Mouse (Mus musculus) hindbrain, postnatal 0 days (tissue): ENCODE measurements around the gene Hoxc8. TPM values are rescaled to one million over a fixed set of nuclear protein-coding genes. Genes with fewer than 3 reads are reported as not detected.

Source experiments
- ATAC-seq: fragments of 200-750 bp; cut with Nextera tagmentation; 2 replicates; pipeline ENCODE4 v1.8.0; 2017; ENCODE audit warnings: mild to moderate bottlenecking, moderate TSS enrichment, moderate library complexity
- DNase-seq: peaks from one replicate; pipeline ENCODE4 v3.0.0-alpha.2; 2015; ENCODE audit warnings: low spot score
- H3K27ac ChIP-seq: fragments of 300-500 bp; sonication (generic); 2 replicates; pipeline ENCODE4 v1.5.1; 2014; ENCODE audit warnings: mild to moderate bottlenecking
- H3K27me3 ChIP-seq: fragments of 300-500 bp; sonication (generic); 2 replicates; pipeline ENCODE4 v1.6.1; 2014; ENCODE audit warnings: low read length, mixed read lengths; ENCODE audit not compliant: insufficient read depth
- H3K36me3 ChIP-seq: fragments of 300-500 bp; sonication (generic); 2 replicates; pipeline ENCODE4 v1.6.1; 2014; ENCODE audit warnings: low read length, mixed read lengths; ENCODE audit not compliant: insufficient read depth
- H3K4me1 ChIP-seq: fragments of 300-500 bp; sonication (generic); 2 replicates; pipeline ENCODE4 v1.6.1; 2014; ENCODE audit warnings: antibody characterized with exemption, low read length, mixed read lengths; ENCODE audit not compliant: insufficient read depth
- H3K4me2 ChIP-seq: fragments of 300-500 bp; sonication (generic); 2 replicates; pipeline ENCODE4 v1.6.1; 2014; ENCODE audit warnings: low read depth, mild to moderate bottlenecking, low read length, moderate library complexity, mixed read lengths
- H3K4me3 ChIP-seq: fragments of 300-500 bp; sonication (generic); 2 replicates; pipeline ENCODE4 v1.5.1; 2014; ENCODE audit warnings: low read length
- H3K9ac ChIP-seq: fragments of 300-500 bp; sonication (generic); replicated peaks from 2 replicates; pipeline ENCODE4 v1.6.1; 2014; ENCODE audit warnings: mild to moderate bottlenecking, low read length, moderate library complexity, mixed read lengths
- H3K9me3 ChIP-seq: fragments of 300-500 bp; sonication (generic); 2 replicates; pipeline ENCODE4 v1.6.1; 2016; ENCODE audit warnings: low read length, mixed read lengths
- CTCF ChIP-seq: IDR thresholded peaks from 2 replicates; pipeline ENCODE4 v1.5.1; 2016; ENCODE audit warnings: antibody characterized with exemption, control low read depth, low read depth
- WGBS: fragments of 180-500 bp; shearing (Covaris S2); extraction: QIAGEN DNeasy Blood & Tissue Kit; methylation state at CpG from one replicate; pipeline ENCODE4 v1.1.7; 2014; 5-methylcytosine and 5-hydroxymethylcytosine counted together
- polyA plus RNA-seq: library from polyadenylated mRNA; unstranded; fragments of >200 nt; fragmentation: Nextera tagmentation; extraction: Ambion mirVana; gene quantifications from 2 replicates; pipeline ENCODE4 v1.2.1, GENCODE M21; 2015
- total RNA-seq: library from RNA; depleted of rRNA; stranded (reverse); fragments of >200 nt; gene quantifications from 2 replicates; pipeline ENCODE4 v1.2.3, GENCODE M21; 2014

Hoxc8 gene
- total and polyA plus RNA-seq, 2 experiments from 2014 or later: 0.26 TPM; not detected in 1

- H3K4me1 ChIP-seq: no peaks in the 10 kb centered on the region
- no peak for ATAC-seq
- H3K4me3 ChIP-seq: no peak overlapping the region
- 9% methylated on average over 1 of the region's 1 CpGs for WGBS
- H3K27me3 ChIP-seq: peaks cover 99% of the 10 kb centered on the region
- no peak overlapping the region for H3K27ac ChIP-seq
- no peaks in the 10 kb centered on the region for H3K36me3 ChIP-seq
- TF ChIP-seq CTCF: no peak
- no peak overlapping the region for H3K9ac ChIP-seq
- H3K4me2 ChIP-seq: no peak overlapping the region
- no peak for DNase-seq
- no peaks in the 10 kb centered on the region for H3K9me3 ChIP-seq
Measured at GRCm38 (mm10) chr15:103006326-103006725, 15.9 kb downstream of the Hoxc8 start.

GRCm38 (mm10) chr15:103009265-103010111 is 19.1 kb downstream of the Hoxc8 start:
- WGBS: 2% methylated on average over 27 of the region's 27 CpGs
- Histone ChIP-seq H3K9ac (no peak overlapping the region), H3K27ac (no peak overlapping the region), H3K4me1 (no peaks in the 10 kb centered on the region), H3K9me3 (no peaks in the 10 kb centered on the region), H3K36me3 (no peaks in the 10 kb centered on the region), H3K4me2 (peak overlapping the region; percentile 8; the same call in 1 of the 2 replicates), H3K4me3 (peak overlapping the region; percentile 1; the same call in 1 of the 2 replicates), H3K27me3 (peaks cover 96% of the 10 kb centered on the region)
- DNase-seq (no peak), ATAC-seq (no peak)
- no peak for TF ChIP-seq CTCF

DNA sequence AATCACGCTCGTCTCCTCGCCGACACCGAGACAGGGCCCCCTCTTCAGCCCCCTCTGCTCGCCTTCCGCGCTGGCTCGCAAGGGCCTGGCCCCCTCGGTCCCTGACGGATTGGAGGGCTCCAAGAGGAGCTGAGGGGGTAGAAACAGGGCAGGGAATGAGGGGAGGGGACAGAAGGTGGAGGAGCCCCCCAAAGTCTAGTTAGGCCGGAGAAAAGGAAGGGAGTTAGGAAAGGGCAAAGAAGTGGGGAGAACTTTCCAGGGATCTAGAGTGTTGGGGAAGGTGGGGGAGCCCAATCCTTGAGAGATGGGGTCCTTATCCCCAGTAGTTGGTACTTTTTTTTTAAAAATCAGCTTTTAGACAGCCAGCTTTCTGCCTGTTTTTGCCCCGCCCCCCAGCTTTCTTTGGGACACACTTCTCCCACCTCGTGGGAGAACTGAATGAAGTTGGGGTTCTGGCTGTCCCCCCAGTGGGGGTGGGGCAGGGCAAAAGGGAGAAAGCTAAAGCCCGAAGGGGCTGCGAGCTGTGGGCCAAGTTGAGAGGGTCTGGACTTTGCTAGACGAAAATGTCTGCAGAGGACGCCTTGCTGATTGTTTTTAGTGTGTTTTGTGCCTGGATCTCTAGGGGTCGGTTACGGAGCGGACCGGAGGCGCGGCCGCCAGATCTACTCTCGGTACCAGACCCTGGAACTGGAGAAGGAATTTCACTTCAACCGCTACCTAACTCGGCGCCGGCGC is 19.9 kb downstream of the Hoxc8 start:
- no peak overlapping the region for H3K27ac ChIP-seq
- H3K4me2 ChIP-seq: no peak overlapping the region
- DNase-seq: no peak
- H3K36me3 ChIP-seq: no peaks in the 10 kb centered on the region
- no peaks in the 10 kb centered on the region for H3K4me1 ChIP-seq
- no peaks in the 10 kb centered on the region for H3K9me3 ChIP-seq
- no peak for TF ChIP-seq CTCF
- peaks cover 96% of the 10 kb centered on the region for H3K27me3 ChIP-seq
- H3K4me3 ChIP-seq: no peak overlapping the region
- no peak for ATAC-seq
- WGBS: 3% methylated on average over 31 of the region's 31 CpGs
- H3K9ac ChIP-seq: no peak overlapping the region

GRCm38 (mm10) chr15:103010847-103011555 is 20.6 kb downstream of the Hoxc8 start:
- Histone ChIP-seq H3K27ac (no peak overlapping the region), H3K4me3 (no peak overlapping the region), H3K36me3 (no peaks in the 10 kb centered on the region), H3K27me3 (peaks cover 96% of the 10 kb centered on the region), H3K9ac (no peak overlapping the region), H3K4me2 (no peak overlapping the region), H3K4me1 (no peaks in the 10 kb centered on the region), H3K9me3 (no peaks in the 10 kb centered on the region)
- 5% methylated on average over 28 of the region's 28 CpGs for WGBS
- DNase-seq (no peak), ATAC-seq (no peak)
- no peak for TF ChIP-seq CTCF

DNA sequence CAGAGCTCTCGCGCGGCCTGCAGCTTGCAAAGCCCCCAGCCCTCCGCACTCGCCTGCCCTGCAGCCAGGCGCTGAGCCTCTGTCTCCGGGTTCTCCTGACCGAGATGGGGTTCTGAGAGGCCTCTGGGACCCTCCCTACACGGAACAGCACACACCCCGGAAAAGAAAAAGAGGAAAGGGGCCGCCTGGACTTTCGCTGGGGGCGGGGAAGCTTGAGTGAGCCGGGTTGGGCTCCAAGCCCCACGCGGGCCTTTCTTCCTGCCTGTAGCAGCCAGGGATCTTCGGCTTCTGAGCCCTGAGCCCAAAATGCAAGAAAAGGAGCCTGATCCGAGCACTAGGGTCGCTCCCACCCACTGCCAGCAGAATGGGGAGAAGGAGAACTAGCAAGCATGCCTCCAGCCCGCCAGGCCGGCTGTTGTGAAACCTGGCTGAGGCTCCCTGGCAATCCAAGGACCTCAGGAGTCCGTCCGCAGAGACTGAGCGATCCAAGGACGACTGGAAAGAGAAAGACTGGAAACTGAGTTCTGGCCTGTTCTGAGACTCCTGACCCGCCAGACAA is 21.6 kb downstream of the Hoxc8 start:
- H3K27ac ChIP-seq: no peak overlapping the region
- no peak overlapping the region for H3K4me2 ChIP-seq
- DNase-seq (no peak), ATAC-seq (no peak)
- no peak overlapping the region for H3K4me3 ChIP-seq
- H3K4me1 ChIP-seq: no peaks in the 10 kb centered on the region
- WGBS: 14% methylated on average over 26 of the region's 26 CpGs
- H3K9me3 ChIP-seq: no peaks in the 10 kb centered on the region
- TF ChIP-seq CTCF: no peak
- peaks cover 96% of the 10 kb centered on the region for H3K27me3 ChIP-seq
- no peaks in the 10 kb centered on the region for H3K36me3 ChIP-seq
- H3K9ac ChIP-seq: no peak overlapping the region

DNA sequence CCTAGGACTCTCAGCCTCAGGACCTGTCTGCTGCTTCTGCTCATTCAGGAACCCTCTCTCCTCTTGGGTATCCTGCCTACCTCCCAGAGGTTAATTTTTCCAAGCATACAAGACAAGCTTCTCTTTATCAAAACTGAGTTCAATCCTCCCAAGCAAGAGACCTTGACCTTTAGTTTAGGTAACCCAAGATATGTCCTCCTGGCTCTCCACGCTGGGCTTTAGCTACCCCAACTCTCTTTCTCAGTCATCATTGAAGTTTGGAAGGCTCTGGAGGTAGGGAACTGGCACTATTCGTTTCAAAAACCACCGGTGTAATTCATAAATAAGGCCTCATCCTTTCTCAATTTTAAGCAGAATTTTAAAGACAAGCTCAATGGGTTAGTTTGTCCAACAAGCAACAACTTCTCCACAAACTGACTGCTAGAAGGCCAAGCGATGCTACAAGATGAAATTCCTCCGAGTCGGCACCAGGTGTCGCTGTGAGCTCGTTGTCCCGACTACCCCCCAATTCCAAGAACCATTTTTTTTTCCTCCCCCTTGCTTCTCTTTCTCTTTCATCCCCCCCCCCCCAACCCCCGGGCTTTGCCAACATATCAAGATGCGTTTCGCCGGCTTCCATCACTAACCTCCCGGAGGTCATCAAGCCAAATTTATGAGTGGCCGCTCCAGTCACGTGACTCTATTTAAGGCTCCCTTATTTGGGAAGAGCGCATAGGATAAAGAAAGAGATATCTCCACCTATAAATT is 23.0 kb downstream of the Hoxc8 start:
- peak overlapping the region; percentile 27 for H3K4me3 ChIP-seq
- peak overlapping the region; percentile 57 for H3K4me2 ChIP-seq
- 3% methylated on average over 17 of the region's 17 CpGs for WGBS
- peak; percentile 82 for TF ChIP-seq CTCF
- H3K4me1 ChIP-seq: no peaks in the 10 kb centered on the region
- no peak for ATAC-seq
- peaks cover 96% of the 10 kb centered on the region for H3K27me3 ChIP-seq
- no peaks in the 10 kb centered on the region for H3K36me3 ChIP-seq
- no peaks in the 10 kb centered on the region for H3K9me3 ChIP-seq
- 0 out of 2 replicates have a peak overlapping the region, but pooled peaks have one; percentile 33 for H3K9ac ChIP-seq
- no peak overlapping the region for H3K27ac ChIP-seq
- peak; percentile 74 for DNase-seq
